Mouse (Mus musculus): ENCODE results near the gene Gm9922. TPM values are rescaled to one million over a fixed set of nuclear protein-coding genes. Genes with fewer than 3 reads are reported as not detected.

Gm9922 gene
- polyA plus RNA-seq, 1 experiment from 2014 or later = 1.1 TPM

- H3K4me3 ChIP-seq (replicated peaks) = no peak overlapping the region
- no peak overlapping the region for H3K27ac ChIP-seq
- H3K9ac ChIP-seq = no peak overlapping the region
- no peak for ATAC-seq (ENCODE audit: insufficient read depth, low FRiP score, low read depth)
- WGBS = 95% methylated on average over 11 of the region's 11 CpGs
- H3K36me3 ChIP-seq = no peaks in the 10 kb centered on the region
- no peaks in the 10 kb centered on the region for H3K4me1 ChIP-seq
- H3K27me3 ChIP-seq (replicated peaks) = no peaks in the 10 kb centered on the region
- H3K9me3 ChIP-seq = no peaks in the 10 kb centered on the region
- H3K4me2 ChIP-seq = no peak overlapping the region
Observed at GRCm38 (mm10) chr14:101747811-101748210, 18.2 kb upstream of the Gm9922 start.

GRCm38 (mm10) chr14:101746635-101747034, 17.0 kb upstream of the Gm9922 start:
- no peak overlapping the region for H3K4me3 ChIP-seq (replicated peaks)
- no peaks in the 10 kb centered on the region for H3K36me3 ChIP-seq
- no peak overlapping the region for H3K9ac ChIP-seq
- no peak for ATAC-seq (ENCODE audit: insufficient read depth, low FRiP score, low read depth)
- H3K27me3 ChIP-seq (replicated peaks) = no peaks in the 10 kb centered on the region
- H3K9me3 ChIP-seq = no peaks in the 10 kb centered on the region
- H3K4me1 ChIP-seq = no peaks in the 10 kb centered on the region
- H3K4me2 ChIP-seq = no peak overlapping the region
- H3K27ac ChIP-seq = no peak overlapping the region
- 68% methylated on average over 3 of the region's 3 CpGs for WGBS

GRCm38 (mm10) chr14:101737501-101737900, 7.9 kb upstream of the Gm9922 start:
- 79% methylated on average over 4 of the region's 4 CpGs for WGBS
- H3K9ac ChIP-seq = no peak overlapping the region
- no peak overlapping the region for H3K4me3 ChIP-seq (replicated peaks)
- H3K4me2 ChIP-seq = no peak overlapping the region
- ATAC-seq (ENCODE audit: insufficient read depth, low FRiP score, low read depth) = no peak
- H3K9me3 ChIP-seq = no peaks in the 10 kb centered on the region
- H3K27me3 ChIP-seq (replicated peaks) = no peaks in the 10 kb centered on the region
- no peaks in the 10 kb centered on the region for H3K4me1 ChIP-seq
- H3K36me3 ChIP-seq = no peaks in the 10 kb centered on the region
- H3K27ac ChIP-seq = no peak overlapping the region

GRCm38 (mm10) chr14:101733542-101734303, 4.1 kb upstream of the Gm9922 start:
- WGBS = 26% methylated on average over 10 of the region's 10 CpGs
- Histone ChIP-seq H3K9ac (no peak overlapping the region), H3K27me3 (replicated peaks) (0 out of 2 replicates have a peak, but pooled peaks cover 5% of the 10 kb centered on the region)

GRCm38 (mm10) chr14:101729972-101730692, 518 bp upstream of the Gm9922 start:
- ATAC-seq (ENCODE audit: insufficient read depth, low FRiP score, low read depth) = peak; percentile 19; the same call in 1 of the 2 replicates

More at GRCm38 (mm10) chr14:101733542-101734303, 4.1 kb upstream of the Gm9922 start:
- ATAC-seq (ENCODE audit: insufficient read depth, low FRiP score, low read depth) = no peak
- Histone ChIP-seq H3K4me1 (0 out of 2 replicates have a peak, but pooled peaks cover 8% of the 10 kb centered on the region), H3K4me3 (replicated peaks) (no peak overlapping the region), H3K9me3 (no peaks in the 10 kb centered on the region), H3K27ac (no peak overlapping the region), H3K36me3 (no peaks in the 10 kb centered on the region), H3K4me2 (no peak overlapping the region)

GRCm38 (mm10) chr14:101714414-101714813, 15.2 kb downstream of the Gm9922 start:
- no peaks in the 10 kb centered on the region for H3K4me1 ChIP-seq
- H3K4me3 ChIP-seq (replicated peaks) = no peak overlapping the region
- H3K27me3 ChIP-seq (replicated peaks) = no peaks in the 10 kb centered on the region
- no peaks in the 10 kb centered on the region for H3K36me3 ChIP-seq
- WGBS = 80% methylated on average over 2 of the region's 2 CpGs
- no peaks in the 10 kb centered on the region for H3K9me3 ChIP-seq
- no peak overlapping the region for H3K9ac ChIP-seq
- no peak overlapping the region for H3K27ac ChIP-seq
- no peak overlapping the region for H3K4me2 ChIP-seq
- ATAC-seq (ENCODE audit: insufficient read depth, low FRiP score, low read depth) = no peak

More at GRCm38 (mm10) chr14:101729972-101730692, 518 bp upstream of the Gm9922 start:
- under 1% methylated on average over 28 of the region's 28 CpGs for WGBS
- H3K27ac ChIP-seq = no peak overlapping the region
- H3K9me3 ChIP-seq = no peaks in the 10 kb centered on the region
- 0 out of 2 replicates have a peak, but pooled peaks cover 5% of the 10 kb centered on the region for H3K27me3 ChIP-seq (replicated peaks)
- H3K4me3 ChIP-seq (replicated peaks) = peak overlapping the region; percentile 64
- H3K4me2 ChIP-seq = peak overlapping the region; percentile 99
- H3K36me3 ChIP-seq = no peaks in the 10 kb centered on the region
- H3K4me1 ChIP-seq = 0 out of 2 replicates have a peak, but pooled peaks cover 8% of the 10 kb centered on the region
- H3K9ac ChIP-seq = 0 out of 2 replicates have a peak overlapping the region, but pooled peaks have one; percentile 7

- H3K27me3 ChIP-seq (replicated peaks) = no peaks in the 10 kb centered on the region
- no peak overlapping the region for H3K27ac ChIP-seq
- no peaks in the 10 kb centered on the region for H3K9me3 ChIP-seq
- 80% methylated on average over 5 of the region's 5 CpGs for WGBS
- no peaks in the 10 kb centered on the region for H3K4me1 ChIP-seq
- H3K36me3 ChIP-seq = no peaks in the 10 kb centered on the region
- H3K4me3 ChIP-seq (replicated peaks) = no peak overlapping the region
- H3K9ac ChIP-seq = no peak overlapping the region
- H3K4me2 ChIP-seq = no peak overlapping the region
- no peak for ATAC-seq (ENCODE audit: insufficient read depth, low FRiP score, low read depth)
Observed at GRCm38 (mm10) chr14:101707088-101707487, 22.5 kb downstream of the Gm9922 start.

- ATAC-seq (ENCODE audit: insufficient read depth, low FRiP score, low read depth) = no peak
- Histone ChIP-seq H3K27me3 (replicated peaks) (no peaks in the 10 kb centered on the region), H3K36me3 (no peaks in the 10 kb centered on the region), H3K4me1 (no peaks in the 10 kb centered on the region), H3K4me2 (no peak overlapping the region), H3K9ac (no peak overlapping the region), H3K4me3 (replicated peaks) (no peak overlapping the region), H3K27ac (no peak overlapping the region), H3K9me3 (no peaks in the 10 kb centered on the region)
- 64% methylated on average over 4 of the region's 4 CpGs for WGBS
Observed at GRCm38 (mm10) chr14:101704479-101704878, 25.1 kb downstream of the Gm9922 start.

GRCm38 (mm10) chr14:101688406-101688805, 41.2 kb downstream of the Gm9922 start:
- Histone ChIP-seq H3K4me3 (replicated peaks) (no peak overlapping the region), H3K9me3 (no peaks in the 10 kb centered on the region), H3K36me3 (no peaks in the 10 kb centered on the region), H3K4me2 (no peak overlapping the region), H3K9ac (no peak overlapping the region), H3K4me1 (no peaks in the 10 kb centered on the region), H3K27ac (no peak overlapping the region), H3K27me3 (replicated peaks) (no peaks in the 10 kb centered on the region)
- no peak for ATAC-seq (ENCODE audit: insufficient read depth, low FRiP score, low read depth)
- WGBS = 88% methylated on average over 2 of the region's 2 CpGs

- no peak overlapping the region for H3K4me3 ChIP-seq (replicated peaks)
- no peak for ATAC-seq (ENCODE audit: insufficient read depth, low FRiP score, low read depth)
- no peak overlapping the region for H3K27ac ChIP-seq
- H3K27me3 ChIP-seq (replicated peaks) = no peaks in the 10 kb centered on the region
- H3K4me2 ChIP-seq = no peak overlapping the region
- no peaks in the 10 kb centered on the region for H3K9me3 ChIP-seq
- H3K36me3 ChIP-seq = no peaks in the 10 kb centered on the region
- no peak overlapping the region for H3K9ac ChIP-seq
- no peaks in the 10 kb centered on the region for H3K4me1 ChIP-seq
- 91% methylated on average over 6 of the region's 6 CpGs for WGBS
Observed at GRCm38 (mm10) chr14:101687696-101688095, 41.9 kb downstream of the Gm9922 start.
